Mouse (Mus musculus): ENCODE data around the gene Amy2a2.
"Not testable (repeated sequence)": the region's sequence is repeated elsewhere in the genome, so short reads cannot be mapped to it uniquely, and the experiment has no call there.

Amy2a2 gene

GRCm38 (mm10) chr3:113356558-113356957 lies at the start of gene Amy2a2:
TSS of gene Amy2a2 (minus strand) at chr3:113356658.
- DNase-seq (ENCODE audit: low spot score in 2 of 2) = not testable (repeated sequence)

- DNase-seq (ENCODE audit: low spot score in 2 of 2) = not testable (repeated sequence)
These were observed 11.0 kb downstream of the Amy2a2 start for GRCm38 (mm10) chr3:113345484-113345883.

GRCm38 (mm10) chr3:113323952-113324351 lies 32.5 kb downstream of the Amy2a2 start, which contains the start of gene Amy2a3:
TSS of gene Amy2a3 (minus strand) at chr3:113324052.
- not testable (repeated sequence) for DNase-seq (ENCODE audit: low spot score in 2 of 2)

GRCm38 (mm10) chr3:113312937-113313336 lies 43.5 kb downstream of the Amy2a2 start:
- DNase-seq (ENCODE audit: low spot score in 2 of 2) = not testable (repeated sequence)

All from right cerebral cortex, adult 2 months (tissue).